Mouse (Mus musculus) MEL (cell line): ENCODE results near the gene Nms. TPM values are rescaled to one million over a fixed set of nuclear protein-coding genes. Genes with fewer than 3 reads are reported as not detected.

Experiments used
- DNase-seq: peaks from one replicate; pipeline ENCODE4 v3.0.0; 2011; ENCODE audit warnings: low read depth, low spot score
- H3K27ac ChIP-seq: 2 replicates; pipeline ENCODE4 v1.5.1; 2012; ENCODE audit warnings: low read depth, mild to moderate bottlenecking, control low read depth, low read length, moderate library complexity; ENCODE audit not compliant: control insufficient read depth
- H3K27me3 ChIP-seq, 2 experiments: fragments of 150-350 bp in 1 of 2; sonication (generic) in 1 of 2; 2 replicates each; pipeline ENCODE4 v1.6.1; 2012; ENCODE audit warnings: low read length in 2 of 2, mild to moderate bottlenecking in 2 of 2, improper control_type of control experiment in 1 of 2, moderate library complexity in 1 of 2; ENCODE audit not compliant: insufficient read depth in 2 of 2, control insufficient read depth in 1 of 2
- H3K36me3 ChIP-seq, 2 experiments: 2 replicates each; pipeline ENCODE4 v1.6.1; 2012 to 2014; ENCODE audit warnings: low read length in 2 of 2, improper control_type of control experiment in 1 of 2, inconsistent platforms in 1 of 2, mild to moderate bottlenecking in 1 of 2; ENCODE audit not compliant: insufficient read depth in 2 of 2, control insufficient read depth in 1 of 2
- H3K4me1 ChIP-seq, 2 experiments: fragments of 150-350 bp in 1 of 2; sonication (generic) in 1 of 2; 2 replicates each; pipeline ENCODE4 v1.6.1; 2012; ENCODE audit warnings: low read length in 2 of 2, improper control_type of control experiment in 1 of 2, mild to moderate bottlenecking in 1 of 2; ENCODE audit not compliant: insufficient read depth in 2 of 2, control insufficient read depth in 1 of 2
- H3K4me3 ChIP-seq, 2 experiments: fragments of 150-350 bp in 1 of 2; sonication (generic) in 1 of 2; 2 replicates each; pipeline ENCODE4 v1.5.1; 2012; ENCODE audit warnings: low read depth in 2 of 2, low read length in 2 of 2, mild to moderate bottlenecking in 2 of 2, moderate library complexity in 2 of 2, control low read depth in 1 of 2, improper control_type of control experiment in 1 of 2; ENCODE audit not compliant: control insufficient read depth in 1 of 2, insufficient read depth in 1 of 2
- H3K79me2 ChIP-seq: 2 replicates; pipeline ENCODE4 v1.6.1; 2012; ENCODE audit warnings: mild to moderate bottlenecking, low read length, moderate library complexity; ENCODE audit not compliant: control insufficient read depth, poor library complexity, insufficient read depth
- H3K9ac ChIP-seq: 2 replicates; pipeline ENCODE4 v1.6.1; 2012; ENCODE audit warnings: low read depth, mild to moderate bottlenecking, control low read depth, low read length, moderate library complexity; ENCODE audit not compliant: control insufficient read depth, poor library complexity, severe bottlenecking
- H3K9me3 ChIP-seq: fragments of 150-350 bp; sonication (generic); replicated peaks from 2 replicates; pipeline ENCODE4 v1.6.1; 2012; ENCODE audit warnings: mild to moderate bottlenecking, low read length, improper control_type of control experiment, moderate library complexity; ENCODE audit not compliant: insufficient read depth
- E2F4 ChIP-seq: IDR thresholded peaks from 2 replicates; pipeline ENCODE4 v1.6.1; 2011; ENCODE audit warnings: low read depth, low read length, improper control_type of control experiment, borderline replicate concordance
- ELF1 ChIP-seq: IDR thresholded peaks from 2 replicates; pipeline ENCODE4 v1.6.1; 2014; ENCODE audit warnings: low read depth, mild to moderate bottlenecking, inconsistent platforms, low read length, improper control_type of control experiment, moderate library complexity
- EP300 ChIP-seq, 2 experiments: IDR thresholded peaks; 2 replicates each; pipeline ENCODE4 v1.6.1; 2011; ENCODE audit warnings: improper control_type of control experiment in 2 of 2, low read length in 2 of 2, low read depth in 1 of 2, mild to moderate bottlenecking in 1 of 2
- GABPA ChIP-seq: IDR thresholded peaks from 2 replicates; pipeline ENCODE4 v1.6.1; 2012; ENCODE audit warnings: low read depth, mild to moderate bottlenecking, inconsistent platforms, low read length, improper control_type of control experiment, moderate library complexity
- HCFC1 ChIP-seq: IDR thresholded peaks from 2 replicates; pipeline ENCODE4 v1.6.1; 2012; ENCODE audit warnings: low read depth, mild to moderate bottlenecking, inconsistent platforms, low read length, improper control_type of control experiment, moderate library complexity
- MAX ChIP-seq: IDR thresholded peaks from 2 replicates; pipeline ENCODE4 v1.6.1; 2011; ENCODE audit warnings: low read length, improper control_type of control experiment
- MXI1 ChIP-seq: IDR thresholded peaks from 2 replicates; pipeline ENCODE4 v1.6.1; 2011; ENCODE audit warnings: mild to moderate bottlenecking, low read depth, low read length, improper control_type of control experiment
- MYB ChIP-seq: IDR thresholded peaks from 2 replicates; pipeline ENCODE4 v1.6.1; 2011; ENCODE audit warnings: mild to moderate bottlenecking, low read depth, low read length, improper control_type of control experiment
- NELFE ChIP-seq: IDR thresholded peaks from 2 replicates; pipeline ENCODE4 v1.6.1; 2011; ENCODE audit warnings: low read depth, low read length, improper control_type of control experiment
- NRF1 ChIP-seq: IDR thresholded peaks from 2 replicates; pipeline ENCODE4 v1.6.1; 2014; ENCODE audit warnings: low read depth, mild to moderate bottlenecking, inconsistent platforms, low read length, improper control_type of control experiment, moderate library complexity; ENCODE audit not compliant: poor library complexity, insufficient read depth, severe bottlenecking
- RCOR1 ChIP-seq: IDR thresholded peaks from 2 replicates; pipeline ENCODE4 v1.6.1; 2012; ENCODE audit warnings: low read depth, mild to moderate bottlenecking, inconsistent platforms, low read length, improper control_type of control experiment
- SIN3A ChIP-seq: IDR thresholded peaks from 2 replicates; pipeline ENCODE4 v1.6.1; 2012; ENCODE audit warnings: low read length, improper control_type of control experiment, inconsistent platforms
- TAL1 ChIP-seq: IDR thresholded peaks from 2 replicates; pipeline ENCODE4 v1.6.1; 2012; ENCODE audit warnings: mild to moderate bottlenecking, inconsistent platforms, low read length, moderate library complexity, mixed read lengths
- USF1 ChIP-seq: IDR thresholded peaks from 2 replicates; pipeline ENCODE4 v1.6.1; 2014; ENCODE audit warnings: low read depth, mild to moderate bottlenecking, inconsistent platforms, low read length, improper control_type of control experiment, moderate library complexity
- ZKSCAN1 ChIP-seq: IDR thresholded peaks from 2 replicates; pipeline ENCODE4 v1.6.1; 2012; ENCODE audit warnings: low read depth, mild to moderate bottlenecking, inconsistent platforms, low read length, improper control_type of control experiment, moderate library complexity
- ZMIZ1 ChIP-seq: IDR thresholded peaks from 2 replicates; pipeline ENCODE4 v1.6.1; 2012; ENCODE audit warnings: low read depth, mild to moderate bottlenecking, inconsistent platforms, low read length, improper control_type of control experiment, moderate library complexity
- polyA plus RNA-seq, 2 experiments: library from polyadenylated mRNA; stranded (reverse) in 1 of 2; unstranded in 1 of 2; fragments of >175 nt in 1 of 2; fragments of >200 nt in 1 of 2; gene quantifications; 2 replicates each; pipeline versions ENCODE4 v1.2.1 to v1.2.4; 2012; ENCODE audit warnings: low replicate concordance in 2 of 2, low read depth in 1 of 2; ENCODE audit not compliant: insufficient read length in 2 of 2, insufficient read depth in 1 of 2, missing spikeins in 1 of 2
- total RNA-seq: library from RNA; depleted of rRNA; stranded (reverse); fragments of 300-350 nt; gene quantifications from 2 replicates; pipeline ENCODE4 v1.2.3, GENCODE M21; 2012

The Nms gene
- total and polyA plus RNA-seq, 3 experiments, result not detected

- Histone ChIP-seq H3K9ac (no peak overlapping the region), H3K27me3 (0 out of 4 replicates have a peak, but pooled peaks cover 2 to 4% of the 10 kb centered on the region in 2 experiments), H3K36me3 (no peaks in the 10 kb centered on the region), H3K4me1 (no peaks in the 10 kb centered on the region), H3K79me2 (no peaks in the 10 kb centered on the region), H3K4me3 (no peak overlapping the region), H3K9me3 (no peaks in the 10 kb centered on the region), H3K27ac (no peak overlapping the region)
- TF ChIP-seq MYB, result no peak
- no peak for TF ChIP-seq MAX
- no peak for TF ChIP-seq ELF1
- no peak for TF ChIP-seq E2F4
- no peak for TF ChIP-seq EP300 (IDR thresholded peaks at IDR 0.05; ENCODE audit: low read depth in 1 of 2, low read length in 2 of 2)
- no peak for TF ChIP-seq ZKSCAN1
- TF ChIP-seq GABPA, result no peak
- no peak for TF ChIP-seq NELFE
- no peak for TF ChIP-seq NRF1
- TF ChIP-seq ZMIZ1, result no peak
- no peak for TF ChIP-seq TAL1
- no peak for TF ChIP-seq MXI1
- no peak for TF ChIP-seq SIN3A
- TF ChIP-seq RCOR1, result no peak
- peak; percentile 50 for DNase-seq
Measured at GRCm38 (mm10) chr1:38969116-38969515, 30.2 kb downstream of the Nms start.

DNA sequence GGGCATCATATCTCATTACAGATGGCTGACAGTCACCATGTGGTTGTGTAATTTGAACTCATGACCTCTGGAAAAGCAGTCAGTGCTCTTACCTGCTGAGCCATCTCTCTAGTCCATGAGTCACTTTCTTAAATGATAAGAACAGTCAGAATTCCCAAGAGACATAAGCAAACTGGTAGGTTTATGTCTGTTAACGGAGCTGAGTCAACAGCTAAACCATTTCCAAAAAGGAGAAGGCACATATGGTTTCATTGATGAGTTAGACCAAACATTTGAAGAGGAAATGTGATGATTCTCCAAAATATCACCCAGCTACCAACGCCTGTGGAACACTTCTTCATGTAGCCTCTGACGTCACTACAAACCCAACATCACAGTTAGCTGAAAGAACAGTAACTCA is 32.8 kb downstream of the Nms start:
- Histone ChIP-seq H3K36me3 (no peaks in the 10 kb centered on the region), H3K27me3 (0 out of 4 replicates have a peak, but pooled peaks cover 0 to 2% of the 10 kb centered on the region in 2 experiments), H3K4me1 (no peaks in the 10 kb centered on the region)
- no peak for DNase-seq
- TF ChIP-seq SIN3A (no peak), RCOR1 (no peak)
- TF ChIP-seq, all 39 proteins: peak for 0
- Histone ChIP-seq H3K9ac (no peak overlapping the region), H3K79me2 (no peaks in the 10 kb centered on the region), H3K4me3 (no peak overlapping the region), H3K27ac (no peak overlapping the region), H3K9me3 (no peaks in the 10 kb centered on the region)

DNA sequence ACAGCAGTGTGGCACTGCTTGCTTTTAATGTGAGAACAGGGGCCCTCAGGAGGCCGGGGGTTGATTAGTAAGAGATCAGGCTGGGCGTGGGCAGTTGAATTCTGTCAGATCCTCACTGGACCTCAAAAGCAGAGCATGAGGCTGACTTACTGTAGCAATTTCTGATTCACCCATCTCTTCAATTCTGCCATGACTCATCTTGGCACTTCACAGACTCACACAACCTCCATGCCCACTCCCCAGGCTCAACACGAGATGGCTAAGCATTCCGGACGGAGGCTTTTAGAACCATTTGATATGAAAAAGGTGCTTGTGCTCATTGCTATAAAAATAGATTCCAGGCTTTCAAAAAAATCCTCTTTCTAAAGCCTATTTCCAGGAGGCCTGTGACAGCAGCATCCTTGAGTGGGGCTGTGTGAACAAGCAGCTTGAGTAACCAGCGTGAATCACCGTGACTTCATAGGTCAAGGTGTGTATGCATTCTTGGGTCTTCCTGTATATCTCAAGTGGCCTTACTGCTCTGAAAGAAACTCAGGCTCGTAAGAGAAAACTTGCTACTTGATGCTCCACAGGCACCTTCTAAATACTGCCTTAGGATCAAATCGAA is 34.1 kb downstream of the Nms start:
- no peaks in the 10 kb centered on the region for H3K4me1 ChIP-seq
- no peaks in the 10 kb centered on the region for H3K36me3 ChIP-seq
- peaks cover under 1 to 2% of the 10 kb centered on the region in 2 experiments; a peak in 1 of 4 replicates for H3K27me3 ChIP-seq
- no peak overlapping the region for H3K4me3 ChIP-seq
- no peak for TF ChIP-seq MAX
- no peak for TF ChIP-seq HCFC1
- no peak for TF ChIP-seq USF1
- no peaks in the 10 kb centered on the region for H3K9me3 ChIP-seq
- no peak overlapping the region for H3K27ac ChIP-seq
- no peaks in the 10 kb centered on the region for H3K79me2 ChIP-seq
- DNase-seq, result no peak
- H3K9ac ChIP-seq, result no peak overlapping the region
